Mouse (Mus musculus) cerebellum, adult 18-20 months (tissue): ENCODE results near the gene Bicd1.
"Not testable (repeated sequence)": the region's sequence is repeated elsewhere in the genome, so short reads cannot be mapped to it uniquely, and the experiment has no call there.

Source experiments
- DNase-seq, 2 experiments: peaks; one replicate each; pipeline ENCODE4 v3.0.0; 2021

Bicd1 gene

GRCm38 (mm10) chr6:149408833-149409332, at the start of gene Bicd1:
TSS of gene Bicd1 (plus strand) at chr6:149408886.
- peak; percentile 89 to 93 for DNase-seq

GRCm38 (mm10) chr6:149362533-149362932, 46.2 kb upstream of the Bicd1 start:
- DNase-seq = not testable (repeated sequence)

GRCm38 (mm10) chr6:149365975-149366374, 42.7 kb upstream of the Bicd1 start:
- not testable (repeated sequence) for DNase-seq

- no peak for DNase-seq
Observed at GRCm38 (mm10) chr6:149366403-149366802, 42.3 kb upstream of the Bicd1 start.

- DNase-seq = peak; percentile 57 to 60
Observed at GRCm38 (mm10) chr6:149374986-149375457, 33.7 kb upstream of the Bicd1 start.

GRCm38 (mm10) chr6:149383531-149383930, 25.2 kb upstream of the Bicd1 start:
- DNase-seq = no peak

- no peak for DNase-seq
Observed at GRCm38 (mm10) chr6:149386389-149386788, 22.3 kb upstream of the Bicd1 start.

GRCm38 (mm10) chr6:149389626-149390025, 19.1 kb upstream of the Bicd1 start:
- DNase-seq = not testable (repeated sequence)

- no peak for DNase-seq
Observed at GRCm38 (mm10) chr6:149399396-149399795, 9.3 kb upstream of the Bicd1 start.

GRCm38 (mm10) chr6:149409341-149409740, 655 bp downstream of the Bicd1 start:
- DNase-seq = peak; percentile 36 to 65

GRCm38 (mm10) chr6:149409845-149410244, 1.2 kb downstream of the Bicd1 start:
- DNase-seq = peak; percentile 11 to 36

- peak; percentile 71 to 77 for DNase-seq
Observed at GRCm38 (mm10) chr6:149413256-149413655, 4.6 kb downstream of the Bicd1 start.

GRCm38 (mm10) chr6:149424748-149425147, 16.1 kb downstream of the Bicd1 start:
- DNase-seq = no peak

GRCm38 (mm10) chr6:149439140-149439539, 30.5 kb downstream of the Bicd1 start:
- DNase-seq = no peak

- peak in 1 of 2 experiments; percentile 32 for DNase-seq
Observed at GRCm38 (mm10) chr6:149442884-149443283, 34.2 kb downstream of the Bicd1 start.

- no peak for DNase-seq
Observed at GRCm38 (mm10) chr6:149445854-149446253, 37.2 kb downstream of the Bicd1 start.

- no peak for DNase-seq
Observed at GRCm38 (mm10) chr6:149457324-149457723, 48.6 kb downstream of the Bicd1 start.

GRCm38 (mm10) chr6:149460971-149461370, 52.3 kb downstream of the Bicd1 start:
- DNase-seq = no peak

GRCm38 (mm10) chr6:149471477-149471876, 62.8 kb downstream of the Bicd1 start:
- DNase-seq = no peak

GRCm38 (mm10) chr6:149472441-149472840, 63.8 kb downstream of the Bicd1 start:
- DNase-seq = peak; percentile 47 to 56

GRCm38 (mm10) chr6:149481868-149482267, 73.2 kb downstream of the Bicd1 start:
- DNase-seq = not testable (repeated sequence)

GRCm38 (mm10) chr6:149494662-149495061, 86.0 kb downstream of the Bicd1 start:
- no peak for DNase-seq

- DNase-seq = peak; percentile 46 to 59
Observed at GRCm38 (mm10) chr6:149495925-149496324, 87.2 kb downstream of the Bicd1 start.

- DNase-seq = peak; percentile 63 to 72
Observed at GRCm38 (mm10) chr6:149565720-149566498, 157.2 kb downstream of the Bicd1 start.
